Mouse (Mus musculus) spleen, postnatal 4 days (tissue): Measurements from ENCODE around the gene Sgcg.

ENCODE experiments used
- DNase-seq, 2 experiments: peaks; one replicate each; pipeline ENCODE4 v3.0.0; 2022; ENCODE audit warnings: low spot score in 2 of 2

Gene Sgcg

GRCm38 (mm10) chr14:61235846-61236474 is 22.3 kb downstream of the Sgcg start:
- no peak for DNase-seq

- no peak for DNase-seq
Measured at GRCm38 (mm10) chr14:61232016-61232568, 26.2 kb downstream of the Sgcg start.

- no peak for DNase-seq
Measured at GRCm38 (mm10) chr14:61230179-61230578, 28.1 kb downstream of the Sgcg start.

GRCm38 (mm10) chr14:61229763-61230162 is 28.5 kb downstream of the Sgcg start:
- peak in 1 of 2 experiments; percentile 16 for DNase-seq

GRCm38 (mm10) chr14:61226151-61226550 is 32.1 kb downstream of the Sgcg start:
- no peak for DNase-seq

GRCm38 (mm10) chr14:61224387-61225077 is 33.8 kb downstream of the Sgcg start:
- no peak for DNase-seq

- DNase-seq, result no peak
Measured at GRCm38 (mm10) chr14:61223740-61224139, 34.5 kb downstream of the Sgcg start.

GRCm38 (mm10) chr14:61222506-61222905 is 35.8 kb downstream of the Sgcg start:
- no peak for DNase-seq

GRCm38 (mm10) chr14:61221166-61221565 is 37.1 kb downstream of the Sgcg start:
- no peak for DNase-seq

- no peak for DNase-seq
Measured at GRCm38 (mm10) chr14:61211754-61212153, 46.5 kb downstream of the Sgcg start.

- no peak for DNase-seq
Measured at GRCm38 (mm10) chr14:61210111-61210510, 48.2 kb downstream of the Sgcg start.

- DNase-seq, result no peak
Measured at GRCm38 (mm10) chr14:61194416-61194815, 63.9 kb downstream of the Sgcg start.

- no peak for DNase-seq
Measured at GRCm38 (mm10) chr14:61192326-61192725, 66.0 kb downstream of the Sgcg start.

- DNase-seq, result no peak
Measured at GRCm38 (mm10) chr14:61191904-61192303, 66.4 kb downstream of the Sgcg start.

- DNase-seq, result peak; percentile 73 to 84
Measured at GRCm38 (mm10) chr14:61173229-61173628, 85.1 kb downstream of the Sgcg start.

GRCm38 (mm10) chr14:61172548-61173158 is 85.6 kb downstream of the Sgcg start:
- peak; percentile 99 to 100 for DNase-seq

- DNase-seq, result no peak
Measured at GRCm38 (mm10) chr14:61171261-61171970, 86.9 kb downstream of the Sgcg start.
